Comparison of ENCODE assay signal across 22 mouse cellular contexts in genomic region chr14:15376786-15377185, GRCm38 (mm10).
A peak's percentile ranks its signal among the peaks of the same experiment; 100 is the strongest.
DNase-seq lines count a peak whose midpoint lies in the region; TF ChIP-seq lines count a peak whose summit lies in the region.
"Had no signal": no experiment of that assay in that cellular context is flagged by ENCODE, and none has a peak within 500 bp of the region (broad histone marks: within the 10 kb centered on the region; RNA-seq: fewer than 3 reads in every experiment).

No protein-coding gene starts in this region.

- no peak for TF ChIP-seq CTCF in cerebellum, adult 2 months (IDR thresholded peaks at IDR 0.05; ENCODE audit: borderline replicate concordance, insufficient read depth, low read depth, low read length)

- no peak for TF ChIP-seq POLR2A in cerebellum, adult 2 months (IDR thresholded peaks at IDR 0.05; ENCODE audit: borderline replicate concordance, insufficient read depth, low read length)

- WGBS in cerebellum, adult 2 months = 71% methylated on average over 1 of the region's 1 CpGs

- H3K4me3 ChIP-seq in cerebellum, adult 2 months (replicated peaks; ENCODE audit: insufficient read depth, low read depth, low read length) = no peak overlapping the region
- H3K4me3 ChIP-seq: embryonic facial prominence, embryonic 15.5 days; forebrain, embryonic 15.5 days; heart, embryonic 10.5 days; hindbrain, embryonic 15.5 days; limb, embryonic 15.5 days had no signal

- peaks cover 31% of the 10 kb centered on the region for H3K4me1 ChIP-seq in cerebellum, adult 2 months (ENCODE audit: control insufficient read depth, insufficient read depth, low read length)
- H3K4me1 ChIP-seq: embryonic facial prominence, embryonic 15.5 days; forebrain, embryonic 15.5 days; hindbrain, embryonic 15.5 days; limb, embryonic 15.5 days had no signal

- H3K27ac ChIP-seq in cerebellum, adult 2 months (ENCODE audit: insufficient read depth, low read length) = no peak overlapping the region
- H3K27ac ChIP-seq: embryonic facial prominence, embryonic 15.5 days; forebrain, embryonic 15.5 days; heart, embryonic 10.5 days; hindbrain, embryonic 15.5 days; kidney, postnatal 0 days; limb, embryonic 15.5 days; liver, embryonic 14.5 days; stomach, postnatal 0 days had no signal

- DNase-seq in cerebellum, adult 2 months = peak; percentile 30 to 63
- DNase-seq in cerebellum, postnatal 14 days = no peak
- DNase-seq in heart, adult 8-10 months (ENCODE audit: low spot score) = peak; percentile 31
- DNase-seq in heart, adult 18-20 months = no peak
- DNase-seq in lung, postnatal 10 days = peak; percentile 3
- no peak for DNase-seq in lung, postnatal 4 days
- no peak for DNase-seq in embryo, embryonic 11 days
- DNase-seq: adrenal gland, postnatal 36 days; left cerebral cortex, postnatal 4 days; lung, embryonic 14.5 days; midbrain, embryonic 14.5 days; right cerebral cortex, postnatal 14 days; thymus, adult 2 months; thymus, postnatal 4 days had no signal

- no peaks in the 10 kb centered on the region for H3K27me3 ChIP-seq in cerebellum, adult 2 months (ENCODE audit: control insufficient read depth, insufficient read depth, low read length)
- H3K27me3 ChIP-seq: embryonic facial prominence, embryonic 15.5 days; forebrain, embryonic 15.5 days; hindbrain, embryonic 15.5 days; limb, embryonic 15.5 days had no signal

Comparison
In these comparisons a context has a peak if more than half of its experiments do, and no peak if none do; other contexts are left out.
1. DNase-seq: peak in cerebellum, adult 2 months (2 of 2), heart, adult 8-10 months (single experiment) and lung, postnatal 10 days (single experiment); none in cerebellum, postnatal 14 days (0 of 2), heart, adult 18-20 months (0 of 2), lung, postnatal 4 days (0 of 2) and embryo, embryonic 11 days (single experiment).